Mouse (Mus musculus) bone marrow, adult 2 months (tissue): ENCODE results near the gene Mlst8.

Source experiments
- CTCF ChIP-seq: fragments of 200-500 bp; IDR thresholded peaks from 2 replicates; pipeline ENCODE4 v1.5.1; 2011; ENCODE audit warnings: low read length, control low read depth; ENCODE audit not compliant: control insufficient read depth, insufficient read depth
- POLR2A ChIP-seq: fragments of 200-500 bp; IDR thresholded peaks from 2 replicates; pipeline ENCODE4 v1.6.1; 2011; ENCODE audit warnings: low read depth, mild to moderate bottlenecking, control low read depth, low read length, borderline replicate concordance; ENCODE audit not compliant: control insufficient read depth

- no peak for TF ChIP-seq CTCF
- TF ChIP-seq POLR2A, result no peak
These were observed 9.3 kb upstream of the Mlst8 start, which contains the start of gene Caskin1 for GRCm38 (mm10) chr17:24488186-24488661.
